Mouse (Mus musculus): ENCODE results near the gene Polr3a. TPM values are rescaled to one million over a fixed set of nuclear protein-coding genes. Genes with fewer than 3 reads are reported as not detected.

Gene Polr3a
- 6.8 TPM for polyA plus RNA-seq (2014; fragmentation: Illumina TruSeq; extraction: RNeasy Lipid Tissue Mini Kit (QIAGEN cat#74804); ENCODE audit: low read depth, low replicate concordance)

DNA sequence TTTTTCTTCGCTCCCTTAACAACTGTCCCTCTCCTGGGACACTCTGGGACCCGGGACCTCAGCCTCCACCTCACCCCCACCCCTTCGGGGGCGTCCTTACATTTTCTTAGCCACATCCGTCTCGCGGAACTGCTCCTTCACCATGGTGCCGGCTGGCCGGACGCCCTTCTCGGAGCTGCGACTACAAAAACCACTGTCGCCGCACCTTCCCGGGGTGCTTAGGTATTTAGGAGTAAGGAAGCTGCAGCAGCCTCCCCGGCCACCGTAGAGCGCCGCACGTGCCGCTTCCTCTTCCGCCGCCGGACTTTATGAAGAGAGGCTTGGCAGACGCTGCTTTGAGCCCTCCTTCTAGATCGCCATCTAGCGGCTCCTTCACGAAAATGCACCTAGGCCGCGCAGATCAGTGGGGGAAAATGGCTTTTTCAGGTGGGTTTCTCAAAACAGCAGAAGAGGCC lies at the start of gene Polr3a, which contains the start of gene Rps24:
Polr3a (minus strand) TSS at position 286 of the 455 bp plus-strand sequence.
Rps24 (plus strand) TSS at position 353 of the 455 bp plus-strand sequence.

Other genes with a start within 250 kb of the Polr3a start
- 15.1 TPM for gene Dlg5, start 241.1 kb downstream of the Polr3a start, polyA plus RNA-seq (2014; fragmentation: Illumina TruSeq; extraction: RNeasy Lipid Tissue Mini Kit (QIAGEN cat#74804); ENCODE audit: low read depth, low replicate concordance)
- not detected for gene E330034G19Rik, start 193.8 kb downstream of the Polr3a start, polyA plus RNA-seq (2014; fragmentation: Illumina TruSeq; extraction: RNeasy Lipid Tissue Mini Kit (QIAGEN cat#74804); ENCODE audit: low read depth, low replicate concordance)
- 4,127 TPM for gene Rps24, start 67 bp upstream of the Polr3a start, polyA plus RNA-seq (2014; fragmentation: Illumina TruSeq; extraction: RNeasy Lipid Tissue Mini Kit (QIAGEN cat#74804); ENCODE audit: low read depth, low replicate concordance)

All from kidney, adult 10 weeks (tissue).